Mouse (Mus musculus) effector memory CD4-positive, alpha-beta T cell, adult 5 months (primary cell): ENCODE data around the gene Gm48552. TPM values are rescaled to one million over a fixed set of nuclear protein-coding genes. Genes with fewer than 3 reads are reported as not detected.

Source experiments
- polyA plus RNA-seq: library from polyadenylated mRNA; unstranded; fragments of 100-300 nt; shearing (Covaris generic); gene quantifications from one replicate; pipeline ENCODE4 v1.2.1, GENCODE M21; 2017

Gene Gm48552
- polyA plus RNA-seq, result 1.6 TPM

DNA sequence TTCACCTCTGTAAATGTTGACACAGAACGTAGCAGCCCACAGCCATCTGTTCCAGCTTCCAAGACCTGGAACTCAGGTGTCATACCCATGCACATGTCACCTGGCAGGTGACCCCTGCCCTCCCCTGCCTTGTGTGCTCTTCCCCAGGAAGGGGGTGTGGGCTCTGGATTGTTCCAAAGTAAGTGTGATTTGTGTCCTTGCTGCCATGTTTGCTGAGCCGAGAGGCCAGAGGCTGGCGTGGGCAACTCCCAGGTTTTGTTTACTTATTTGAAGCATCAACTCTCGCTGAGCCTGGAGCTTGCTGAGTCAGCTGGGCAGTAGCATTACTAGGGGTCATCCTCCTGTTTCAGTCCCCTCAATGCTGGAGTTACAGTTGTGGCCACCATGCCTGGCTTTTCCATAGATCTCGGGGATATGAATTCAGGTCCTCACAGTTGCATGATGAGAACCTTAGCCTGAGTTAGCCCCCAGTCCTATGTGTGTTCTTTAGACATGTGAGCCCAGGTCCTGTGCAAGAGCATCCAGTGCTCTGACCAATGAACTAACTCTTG, at the start of gene Gm48552:
Gene Gm48552 (plus strand): TSS at position 501 of the 551 bp plus-strand sequence.

DNA sequence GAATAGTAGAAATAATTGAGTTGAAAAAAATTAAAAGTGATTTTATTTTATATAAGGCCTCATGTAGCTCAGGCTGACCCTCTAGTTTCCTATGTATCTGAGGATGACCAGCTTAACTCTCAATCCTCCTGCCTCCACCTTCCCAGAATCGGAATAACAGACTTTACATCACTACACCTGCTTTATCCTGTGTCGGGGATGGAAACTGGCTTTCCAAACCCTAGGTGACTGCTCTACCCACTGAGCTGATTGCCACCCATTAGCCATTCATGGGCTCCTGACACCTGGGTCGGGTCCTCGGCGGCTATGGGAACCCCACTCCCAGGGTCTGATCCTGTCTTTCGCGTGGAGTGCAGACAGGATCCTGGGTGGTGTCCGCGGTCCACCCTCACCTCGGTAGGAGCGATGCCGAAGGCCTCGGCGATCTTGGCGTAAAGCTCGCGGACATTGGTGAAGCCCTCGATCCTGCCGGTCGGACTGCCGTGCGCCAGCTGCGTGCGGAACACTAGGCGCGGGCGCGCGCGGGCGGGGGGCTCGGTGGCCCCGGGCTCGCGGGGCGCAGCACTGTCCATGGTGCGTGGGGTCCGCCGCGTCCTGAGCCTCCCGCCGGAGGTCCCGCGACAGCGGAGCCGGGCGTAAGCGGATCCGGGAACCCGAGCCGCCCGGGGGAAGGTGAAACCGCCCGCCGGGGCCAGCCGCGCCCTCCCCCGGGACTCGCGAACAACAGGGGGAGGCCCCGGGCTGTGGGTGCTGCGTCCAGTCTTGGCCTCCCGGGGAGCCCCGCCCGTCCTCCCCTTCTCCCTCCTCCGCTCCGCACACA, 45.9 kb upstream of the Gm48552 start, which contains the start of gene Gipc3:
Gene Gipc3 (minus strand): TSS at position 581 of the 820 bp plus-strand sequence.

DNA sequence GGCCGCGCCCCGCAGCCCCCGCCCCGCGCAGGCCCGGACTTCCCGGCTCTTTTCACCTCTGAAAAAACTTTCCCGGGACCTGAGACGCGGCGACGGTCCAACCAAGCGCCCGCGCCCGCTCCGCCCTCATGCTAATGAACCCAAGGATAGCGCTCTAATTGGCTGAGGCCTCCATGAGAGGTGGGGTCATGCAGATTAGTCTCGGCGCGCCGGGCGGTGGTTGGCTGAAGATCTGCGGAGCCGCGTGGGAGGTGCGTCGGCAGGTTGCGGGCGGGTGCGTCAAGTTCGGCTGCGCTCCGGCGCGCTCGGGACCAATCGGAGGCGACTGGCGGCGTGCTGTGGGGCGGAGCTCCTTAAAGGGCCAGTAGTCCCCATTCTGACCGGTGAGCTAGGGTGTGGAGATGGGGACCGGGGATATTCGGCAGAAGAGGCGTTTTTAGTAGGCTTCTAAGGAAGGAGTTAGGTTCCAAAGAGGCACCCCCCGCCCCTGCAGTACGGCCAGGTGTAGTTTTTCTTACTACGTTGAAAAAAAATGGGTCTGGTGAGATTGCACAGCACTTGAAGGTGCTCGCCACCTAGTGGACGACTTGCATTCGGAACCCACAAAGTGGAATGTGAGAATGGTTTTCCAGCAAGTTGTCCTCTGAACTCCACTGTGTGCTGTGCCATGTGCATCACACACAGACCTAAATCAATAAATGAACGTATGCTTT, 38.3 kb upstream of the Gm48552 start, which contains the start of gene Hmg20b:
Gene Hmg20b (minus strand): TSS at position 130 of the 713 bp plus-strand sequence.

DNA sequence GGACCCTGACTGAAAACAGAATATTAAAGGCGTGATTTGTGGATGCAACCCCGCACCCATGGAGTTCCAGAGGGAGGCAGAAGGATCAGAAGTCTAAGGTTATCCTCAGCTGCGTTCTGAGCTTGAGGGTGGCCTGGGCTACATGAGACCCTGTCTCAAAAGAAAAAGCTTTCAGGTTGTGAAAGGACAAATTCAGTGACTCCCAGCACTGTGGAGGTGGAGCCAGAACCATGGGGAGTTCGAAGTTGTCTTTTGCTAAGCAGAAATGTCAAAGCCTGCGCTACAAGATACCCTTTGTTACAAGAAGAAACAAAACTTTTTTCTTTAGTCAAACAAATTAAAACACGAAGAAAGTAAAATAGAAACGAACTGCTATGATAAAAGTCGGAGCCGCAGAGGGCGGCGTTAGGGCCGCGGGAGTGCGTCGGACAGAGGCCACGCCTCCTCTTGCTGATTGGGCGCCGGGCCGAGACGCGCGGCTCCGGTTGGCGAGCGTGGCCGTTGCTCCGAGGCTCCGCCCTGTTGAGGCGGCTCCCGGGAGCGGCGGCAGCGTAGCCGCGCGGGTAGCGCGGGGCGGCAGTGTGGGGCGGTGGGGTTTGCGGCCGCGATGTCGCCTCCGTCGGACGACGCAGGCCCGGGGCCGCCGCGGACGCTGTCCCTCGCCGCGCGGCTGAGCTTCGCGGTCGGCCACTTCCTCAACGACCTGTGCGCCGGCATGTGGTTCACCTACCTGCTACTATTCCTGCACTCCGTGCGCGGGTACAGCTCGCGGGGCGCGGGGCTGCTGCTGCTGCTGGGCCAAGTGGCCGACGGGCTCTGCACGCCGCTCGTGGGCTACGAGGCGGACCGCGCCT, 31.6 kb upstream of the Gm48552 start, which contains the start of gene Mfsd12:
Gene Mfsd12 (plus strand): TSS at position 501 of the 854 bp plus-strand sequence.

DNA sequence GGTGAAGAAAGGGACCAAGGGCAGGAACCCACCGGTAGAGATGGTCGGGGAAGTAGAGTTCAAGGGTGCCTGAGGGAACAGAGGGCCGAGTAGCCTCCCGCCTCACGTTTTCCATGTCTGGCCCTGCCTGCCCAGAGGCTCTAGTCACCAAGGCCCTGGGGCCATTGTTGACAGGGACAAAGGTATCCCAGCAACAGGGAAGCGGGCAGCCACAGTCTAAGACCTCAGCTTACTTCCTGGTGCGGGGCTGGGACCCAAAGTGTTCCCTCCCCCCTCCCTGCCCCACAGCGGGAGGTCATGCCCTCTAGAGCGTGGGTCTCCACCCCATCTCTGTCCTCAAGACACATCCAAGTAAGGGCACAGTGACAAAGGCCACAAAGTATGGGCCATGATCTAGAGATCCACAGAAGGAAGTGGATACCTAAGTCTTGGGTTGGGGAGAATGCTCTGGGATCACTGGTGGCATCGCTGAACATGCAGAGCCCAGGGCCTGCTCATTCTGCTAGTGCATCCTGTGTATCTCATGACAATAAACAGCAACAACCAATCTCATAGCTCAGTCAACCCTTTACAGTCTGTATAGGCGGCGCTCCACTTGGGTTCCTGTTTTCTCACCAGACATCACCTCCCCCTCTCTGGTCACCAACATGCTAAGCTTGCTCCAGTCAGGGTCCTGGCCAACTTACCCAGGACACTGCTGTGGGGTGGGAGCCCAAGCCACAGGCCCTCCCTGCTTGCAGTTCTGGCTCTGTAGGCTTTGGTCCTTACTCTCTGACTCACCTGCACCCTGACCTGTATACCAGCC, 22.9 kb upstream of the Gm48552 start, which contains the start of gene 4930404N11Rik:
Gene 4930404N11Rik (minus strand): TSS at position 145 of the 805 bp plus-strand sequence.

DNA sequence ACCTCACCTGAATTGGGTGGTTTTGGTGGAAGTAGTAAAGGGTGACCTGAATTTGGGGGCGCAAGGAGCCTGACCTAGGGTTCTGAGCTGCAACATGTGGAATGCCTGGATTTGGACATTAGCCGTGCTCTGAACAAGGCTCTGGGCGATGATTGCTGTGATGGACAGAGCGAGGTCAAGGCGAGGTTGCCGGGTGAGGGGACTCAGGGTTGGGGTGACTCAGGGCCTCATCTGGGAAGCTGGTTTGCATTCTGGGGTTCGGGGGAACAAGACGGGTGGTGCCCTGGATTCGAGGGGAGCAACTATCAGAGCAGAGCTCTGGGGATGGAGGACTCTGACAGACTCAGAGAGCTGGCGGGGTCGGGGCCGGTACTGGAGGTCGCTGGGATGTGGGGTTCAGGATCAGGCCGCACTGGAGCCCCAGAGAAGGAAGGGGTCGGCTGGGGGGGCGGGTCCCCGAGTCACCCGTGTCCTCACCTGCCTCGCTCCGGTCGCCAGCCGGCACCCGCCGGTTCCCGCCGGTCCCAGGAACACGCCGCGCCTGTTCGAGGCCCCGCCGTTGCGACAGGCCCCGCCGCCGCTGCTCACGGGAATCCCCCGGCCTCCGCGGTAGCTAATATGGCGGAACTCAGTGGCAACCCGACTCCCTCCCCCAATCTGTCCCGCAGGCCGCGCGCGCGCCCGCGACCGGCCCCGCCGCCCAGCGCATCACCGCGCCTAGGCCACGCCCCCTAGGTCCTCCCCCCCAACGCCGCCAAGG, 10.8 kb upstream of the Gm48552 start, which contains the start of gene Fzr1:
Gene Fzr1 (minus strand): TSS at position 724 of the 760 bp plus-strand sequence.

DNA sequence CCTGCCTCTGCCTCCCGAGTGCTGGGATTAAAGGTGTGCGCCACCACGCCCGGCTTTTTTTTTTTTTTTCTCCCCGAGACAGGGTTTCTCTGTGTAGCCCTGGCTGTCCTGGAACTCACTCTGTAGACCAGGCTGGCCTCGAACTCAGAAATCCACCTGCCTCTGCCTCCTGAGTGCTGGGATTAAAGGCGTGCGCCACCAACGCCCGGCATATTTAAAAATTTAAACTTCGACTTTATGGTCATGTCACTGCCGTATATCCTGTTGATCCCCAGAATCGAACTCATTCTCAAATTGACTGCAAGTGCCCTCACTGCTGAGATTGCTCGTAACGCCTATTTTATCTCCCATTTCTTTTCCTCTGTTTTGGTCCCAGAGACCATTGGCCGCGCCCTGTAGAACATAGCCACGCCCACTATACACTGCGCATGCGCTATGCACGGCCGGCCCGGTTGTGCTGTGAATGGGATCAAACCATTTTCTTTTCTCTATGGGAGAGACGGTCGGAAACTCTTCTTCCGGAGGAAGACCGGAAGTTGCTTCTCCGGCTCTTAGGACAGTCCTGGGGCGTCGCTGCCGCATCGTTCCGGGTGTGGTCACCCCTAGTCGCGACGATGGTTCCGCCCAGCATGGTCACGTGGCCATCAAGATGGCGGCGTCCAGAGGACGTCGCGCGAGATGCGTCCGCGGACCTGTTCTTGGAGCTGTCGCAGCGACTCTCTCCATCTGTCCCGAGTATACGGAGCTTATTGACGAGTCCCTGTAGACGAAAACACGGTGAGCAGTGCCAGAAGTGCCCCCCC, 4.8 kb upstream of the Gm48552 start, which contains the start of the genes Dohh and Gm48551:
Gene Dohh (plus strand): TSS at position 627 of the 803 bp plus-strand sequence.
Gene Gm48551 (plus strand): TSS at position 665 of the 803 bp plus-strand sequence.

DNA sequence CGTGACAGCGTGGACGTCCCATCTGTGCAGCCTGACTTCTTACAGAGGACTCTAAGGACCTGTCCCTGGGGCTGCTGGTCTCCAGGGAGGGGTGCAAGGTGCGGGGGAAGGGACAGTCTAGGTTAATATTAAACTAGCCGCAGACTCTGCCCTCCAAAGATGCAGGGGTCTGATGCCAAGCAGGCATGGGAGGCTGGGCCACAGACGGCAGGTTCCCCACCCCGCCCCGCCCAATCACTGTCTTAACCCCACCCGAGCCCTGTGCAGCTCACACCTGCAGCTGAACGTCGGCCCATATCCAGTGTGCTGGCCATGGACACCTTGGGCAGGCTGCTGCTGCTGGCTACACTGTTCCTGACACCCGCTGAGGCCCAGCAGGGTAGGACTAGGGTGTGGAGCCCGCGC, 4.0 kb downstream of the Gm48552 start, which contains the start of gene Smim24:
Gene Smim24 (plus strand): TSS at position 271 of the 405 bp plus-strand sequence.

Other genes starting within 250 kb of the Gm48552 start
- gene Pias4, start 221.1 kb upstream of the Gm48552 start, polyA plus RNA-seq, result 39.4 TPM
- 872 TPM for gene Eef2, start 212.4 kb upstream of the Gm48552 start, polyA plus RNA-seq
- 90.2 TPM for gene Dapk3, start 206.0 kb upstream of the Gm48552 start, polyA plus RNA-seq
- 0.70 TPM for gene 4930442H23Rik, start 205.2 kb upstream of the Gm48552 start, polyA plus RNA-seq
- 0.21 TPM for gene Nmrk2, start 187.0 kb upstream of the Gm48552 start, polyA plus RNA-seq
- 5.9 TPM for gene Atcay, start 158.2 kb upstream of the Gm48552 start, polyA plus RNA-seq
- 5.5 TPM for gene Zfr2, start 155.8 kb upstream of the Gm48552 start, polyA plus RNA-seq
- 59.6 TPM for gene Matk, start 136.1 kb upstream of the Gm48552 start, polyA plus RNA-seq
- 146 TPM for gene Mrpl54, start 122.1 kb upstream of the Gm48552 start, polyA plus RNA-seq
- gene Apba3, start 122.0 kb upstream of the Gm48552 start, polyA plus RNA-seq, result 40.4 TPM
- gene Tjp3, start 97.4 kb upstream of the Gm48552 start, polyA plus RNA-seq, result 10.0 TPM
- gene Pip5k1c, start 96.0 kb upstream of the Gm48552 start, polyA plus RNA-seq, result 81.0 TPM
- gene Cactin, start 67.9 kb upstream of the Gm48552 start, polyA plus RNA-seq, result 42.4 TPM
- gene Tbxa2r, start 60.3 kb upstream of the Gm48552 start, polyA plus RNA-seq, result 14.6 TPM
- not detected for gene Gipc3, start 45.7 kb upstream of the Gm48552 start, polyA plus RNA-seq
- 27.3 TPM for gene Hmg20b, start 38.5 kb upstream of the Gm48552 start, polyA plus RNA-seq
- 3.1 TPM for gene Mfsd12, start 31.5 kb upstream of the Gm48552 start, polyA plus RNA-seq
- not detected for gene 4930404N11Rik, start 23.2 kb upstream of the Gm48552 start, polyA plus RNA-seq
- gene Fzr1, start 10.5 kb upstream of the Gm48552 start, polyA plus RNA-seq, result 46.9 TPM
- gene Dohh, start 4.6 kb upstream of the Gm48552 start, polyA plus RNA-seq, result 41.2 TPM
- 1.6 TPM for gene Gm48551, start 4.5 kb upstream of the Gm48552 start, polyA plus RNA-seq
- 1.1 TPM for gene Smim24, start 4.0 kb downstream of the Gm48552 start, polyA plus RNA-seq
- 17.9 TPM for gene Nfic, start 66.6 kb downstream of the Gm48552 start, polyA plus RNA-seq
- not detected for gene Celf5, start 93.7 kb downstream of the Gm48552 start, polyA plus RNA-seq
- gene Ncln, start 107.4 kb downstream of the Gm48552 start, polyA plus RNA-seq, result 104 TPM
- 64.0 TPM for gene S1pr4, start 111.1 kb downstream of the Gm48552 start, polyA plus RNA-seq
- 89.2 TPM for gene Gna15, start 135.2 kb downstream of the Gm48552 start, polyA plus RNA-seq
- 9.8 TPM for gene Gna11, start 156.2 kb downstream of the Gm48552 start, polyA plus RNA-seq
- gene Aes, start 170.5 kb downstream of the Gm48552 start, polyA plus RNA-seq, result 893 TPM
- gene Tle2, start 185.6 kb downstream of the Gm48552 start, polyA plus RNA-seq, result 1.2 TPM
- gene Tle6, start 212.1 kb downstream of the Gm48552 start, polyA plus RNA-seq, result 1.5 TPM
- 2.0 TPM for gene BC025920, start 217.3 kb downstream of the Gm48552 start, polyA plus RNA-seq
- gene Sirt6, start 238.8 kb downstream of the Gm48552 start, polyA plus RNA-seq, result 7.3 TPM
- 2.4 TPM for gene Ankrd24, start 239.5 kb downstream of the Gm48552 start, polyA plus RNA-seq